Mouse (Mus musculus) layer of hippocampus, adult 9-10 months (tissue): ENCODE measurements around the gene Slc1a5.

Experiments used
- DNase-seq: peaks from one replicate; pipeline ENCODE4 v3.0.0; 2022; ENCODE audit warnings: low spot score

The Slc1a5 gene

GRCm38 (mm10) chr7:16780825-16781554, at the start of gene Slc1a5:
Slc1a5 (plus strand) TSS chr7:16781340.
- peak; percentile 44 for DNase-seq

GRCm38 (mm10) chr7:16731893-16732422, 49.2 kb upstream of the Slc1a5 start:
- DNase-seq: no peak

GRCm38 (mm10) chr7:16737606-16738072, 43.5 kb upstream of the Slc1a5 start:
- no peak for DNase-seq

- DNase-seq: peak; percentile 98
Observed at GRCm38 (mm10) chr7:16738073-16738696, 43.0 kb upstream of the Slc1a5 start, which contains the start of gene Ap2s1. Ap2s1 (plus strand) TSS chr7:16738410.

GRCm38 (mm10) chr7:16739056-16739604, 42.0 kb upstream of the Slc1a5 start:
- no peak for DNase-seq

GRCm38 (mm10) chr7:16745373-16745772, 35.8 kb upstream of the Slc1a5 start:
- DNase-seq: no peak

GRCm38 (mm10) chr7:16746093-16746492, 35.0 kb upstream of the Slc1a5 start:
- no peak for DNase-seq

GRCm38 (mm10) chr7:16747656-16748055, 33.5 kb upstream of the Slc1a5 start:
- DNase-seq: no peak

GRCm38 (mm10) chr7:16752016-16752415, 29.1 kb upstream of the Slc1a5 start:
- no peak for DNase-seq

GRCm38 (mm10) chr7:16755362-16756017, 25.6 kb upstream of the Slc1a5 start:
- no peak for DNase-seq

GRCm38 (mm10) chr7:16758872-16759574, 22.1 kb upstream of the Slc1a5 start:
- no peak for DNase-seq

- DNase-seq: no peak
Observed at GRCm38 (mm10) chr7:16760292-16760691, 20.8 kb upstream of the Slc1a5 start.

GRCm38 (mm10) chr7:16761005-16761481, 20.1 kb upstream of the Slc1a5 start:
- no peak for DNase-seq

GRCm38 (mm10) chr7:16761630-16762029, 19.5 kb upstream of the Slc1a5 start:
- no peak for DNase-seq

GRCm38 (mm10) chr7:16763463-16764218, 17.5 kb upstream of the Slc1a5 start:
- no peak for DNase-seq

- DNase-seq: no peak
Observed at GRCm38 (mm10) chr7:16766443-16766842, 14.7 kb upstream of the Slc1a5 start.

- no peak for DNase-seq
Observed at GRCm38 (mm10) chr7:16775888-16776287, 5.3 kb upstream of the Slc1a5 start.

GRCm38 (mm10) chr7:16780076-16780475, 1.1 kb upstream of the Slc1a5 start:
- DNase-seq: no peak

- no peak for DNase-seq
Observed at GRCm38 (mm10) chr7:16781555-16781815, 345 bp downstream of the Slc1a5 start.

- DNase-seq: no peak
Observed at GRCm38 (mm10) chr7:16781816-16782554, 845 bp downstream of the Slc1a5 start.
